Mouse (Mus musculus) forebrain, embryonic 16.5 days (tissue): Measurements from ENCODE around the gene Ralgps2. TPM values are rescaled to one million over a fixed set of nuclear protein-coding genes. Genes with fewer than 3 reads are reported as not detected.

Source experiments
- ATAC-seq: fragments of 200-750 bp; cut with Nextera tagmentation; 2 replicates; pipeline ENCODE4 v1.8.0; 2017; ENCODE audit warnings: mild to moderate bottlenecking, moderate library complexity
- H3K27ac ChIP-seq: fragments of 300-500 bp; sonication (generic); 2 replicates; pipeline ENCODE4 v1.5.1; 2014; ENCODE audit warnings: low read length, control low read depth
- H3K27me3 ChIP-seq: fragments of 300-500 bp; sonication (generic); replicated peaks from 2 replicates; pipeline ENCODE4 v1.6.1; 2014; ENCODE audit warnings: low read length; ENCODE audit not compliant: control insufficient read depth, insufficient read depth
- H3K36me3 ChIP-seq: fragments of 300-500 bp; sonication (generic); 2 replicates; pipeline ENCODE4 v1.6.1; 2014; ENCODE audit not compliant: control insufficient read depth, insufficient read depth
- H3K4me1 ChIP-seq: fragments of 300-500 bp; sonication (generic); replicated peaks from 2 replicates; pipeline ENCODE4 v1.6.1; 2014; ENCODE audit warnings: low read length; ENCODE audit not compliant: control insufficient read depth, insufficient read depth
- H3K4me2 ChIP-seq: fragments of 300-500 bp; sonication (generic); 2 replicates; pipeline ENCODE4 v1.6.1; 2014; ENCODE audit warnings: mild to moderate bottlenecking, low read length, control low read depth
- H3K4me3 ChIP-seq: fragments of 300-500 bp; sonication (generic); replicated peaks from 2 replicates; pipeline ENCODE4 v1.5.1; 2014; ENCODE audit warnings: mild to moderate bottlenecking, low read length, control low read depth
- H3K9ac ChIP-seq: fragments of 300-500 bp; sonication (generic); replicated peaks from 2 replicates; pipeline ENCODE4 v1.6.1; 2014; ENCODE audit warnings: low read depth, low read length, control low read depth
- H3K9me3 ChIP-seq: fragments of 300-500 bp; sonication (generic); 2 replicates; pipeline ENCODE4 v1.6.1; 2016; ENCODE audit warnings: low read length; ENCODE audit not compliant: control insufficient read depth
- WGBS: fragments of 180-500 bp; shearing (Covaris S2); extraction: QIAGEN DNeasy Blood & Tissue Kit; methylation state at CpG from one replicate; pipeline ENCODE4 v1.1.7; 2014; 5-methylcytosine and 5-hydroxymethylcytosine counted together
- polyA plus RNA-seq: library from polyadenylated mRNA; unstranded; fragments of >200 nt; fragmentation: Nextera tagmentation; extraction: Ambion mirVana; gene quantifications from 2 replicates; pipeline ENCODE4 v1.2.1, GENCODE M21; 2015

The Ralgps2 gene
- polyA plus RNA-seq, 1 experiment from 2014 or later: 135 TPM

- Histone ChIP-seq H3K4me3 (no peak overlapping the region), H3K9me3 (no peaks in the 10 kb centered on the region), H3K4me1 (peaks cover 19% of the 10 kb centered on the region), H3K9ac (no peak overlapping the region), H3K4me2 (no peak overlapping the region), H3K27ac (no peak overlapping the region), H3K36me3 (no peaks in the 10 kb centered on the region), H3K27me3 (no peaks in the 10 kb centered on the region)
- no peak for ATAC-seq
- WGBS: 23% methylated on average over 3 of the region's 3 CpGs
Measured at GRCm38 (mm10) chr1:156932036-156932774, 7.2 kb downstream of the Ralgps2 start.

GRCm38 (mm10) chr1:156931106-156931870 lies 8.1 kb downstream of the Ralgps2 start:
- Histone ChIP-seq H3K27ac (no peak overlapping the region), H3K4me1 (peaks cover 14% of the 10 kb centered on the region), H3K4me3 (no peak overlapping the region), H3K9me3 (no peaks in the 10 kb centered on the region), H3K36me3 (no peaks in the 10 kb centered on the region), H3K4me2 (no peak overlapping the region), H3K9ac (no peak overlapping the region), H3K27me3 (no peaks in the 10 kb centered on the region)
- no peak for ATAC-seq
- 76% methylated on average over 10 of the region's 10 CpGs for WGBS

GRCm38 (mm10) chr1:156930263-156930662 lies 9.2 kb downstream of the Ralgps2 start:
- no peak for ATAC-seq

DNA sequence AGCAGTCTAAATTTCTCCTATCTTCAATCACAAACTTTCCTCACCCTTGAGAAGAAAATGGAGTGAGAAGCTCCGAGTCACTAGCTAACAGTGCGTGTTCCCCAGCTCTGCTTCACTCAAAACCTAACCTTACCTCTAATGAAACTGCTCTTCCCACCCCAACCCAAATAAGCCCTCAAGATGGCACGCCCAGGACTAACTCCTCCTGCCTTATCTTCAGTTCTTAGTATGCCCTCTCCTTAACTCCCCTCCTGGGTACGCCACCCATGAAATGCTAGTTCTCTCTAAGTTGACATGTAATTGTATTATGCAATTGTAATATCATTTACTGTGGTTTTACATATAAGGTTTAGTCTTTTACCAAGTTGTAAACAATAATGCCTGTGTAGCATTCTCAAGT lies 11.2 kb downstream of the Ralgps2 start:
- Histone ChIP-seq H3K4me1 (peaks cover 14% of the 10 kb centered on the region), H3K27ac (no peak overlapping the region), H3K4me2 (no peak overlapping the region), H3K9me3 (no peaks in the 10 kb centered on the region), H3K4me3 (no peak overlapping the region), H3K36me3 (no peaks in the 10 kb centered on the region), H3K9ac (no peak overlapping the region), H3K27me3 (no peaks in the 10 kb centered on the region)
- 94% methylated on average over 4 of the region's 4 CpGs for WGBS
- ATAC-seq: no peak

More at GRCm38 (mm10) chr1:156930263-156930662, 9.2 kb downstream of the Ralgps2 start:
- Histone ChIP-seq H3K36me3 (no peaks in the 10 kb centered on the region), H3K9ac (no peak overlapping the region), H3K27ac (no peak overlapping the region), H3K4me2 (no peak overlapping the region), H3K4me1 (peaks cover 14% of the 10 kb centered on the region), H3K27me3 (no peaks in the 10 kb centered on the region), H3K4me3 (no peak overlapping the region), H3K9me3 (no peaks in the 10 kb centered on the region)
- WGBS: 58% methylated on average over 5 of the region's 5 CpGs

GRCm38 (mm10) chr1:156923511-156923910 lies 15.9 kb downstream of the Ralgps2 start:
- Histone ChIP-seq H3K9me3 (no peaks in the 10 kb centered on the region), H3K27me3 (no peaks in the 10 kb centered on the region), H3K4me2 (no peak overlapping the region), H3K4me1 (peaks cover 13% of the 10 kb centered on the region), H3K9ac (no peak overlapping the region), H3K36me3 (no peaks in the 10 kb centered on the region), H3K27ac (no peak overlapping the region), H3K4me3 (no peak overlapping the region)
- no peak for ATAC-seq
- WGBS: 92% methylated on average over 1 of the region's 1 CpGs

- H3K4me1 ChIP-seq: peaks cover 13% of the 10 kb centered on the region
Measured at GRCm38 (mm10) chr1:156922921-156923320, 16.5 kb downstream of the Ralgps2 start.

GRCm38 (mm10) chr1:156921290-156921994 lies 18.0 kb downstream of the Ralgps2 start:
- Histone ChIP-seq H3K4me2 (no peak overlapping the region), H3K36me3 (no peaks in the 10 kb centered on the region), H3K27ac (no peak overlapping the region), H3K9ac (no peak overlapping the region), H3K27me3 (no peaks in the 10 kb centered on the region), H3K4me1 (peaks cover 13% of the 10 kb centered on the region), H3K4me3 (no peak overlapping the region), H3K9me3 (no peaks in the 10 kb centered on the region)
- no peak for ATAC-seq
- 79% methylated on average over 12 of the region's 12 CpGs for WGBS

More at GRCm38 (mm10) chr1:156922921-156923320, 16.5 kb downstream of the Ralgps2 start:
- H3K9ac ChIP-seq: no peak overlapping the region
- ATAC-seq: no peak
- H3K4me2 ChIP-seq: no peak overlapping the region
- 78% methylated on average over 6 of the region's 6 CpGs for WGBS
- H3K27me3 ChIP-seq: no peaks in the 10 kb centered on the region
- no peaks in the 10 kb centered on the region for H3K9me3 ChIP-seq
- no peak overlapping the region for H3K27ac ChIP-seq
- H3K36me3 ChIP-seq: no peaks in the 10 kb centered on the region
- H3K4me3 ChIP-seq: no peak overlapping the region

GRCm38 (mm10) chr1:156917460-156917859 lies 22.0 kb downstream of the Ralgps2 start:
- no peak overlapping the region for H3K4me3 ChIP-seq
- no peaks in the 10 kb centered on the region for H3K27me3 ChIP-seq
- peaks cover 13% of the 10 kb centered on the region for H3K4me1 ChIP-seq
- ATAC-seq: peak; percentile 62; the same call in 1 of the 2 replicates
- H3K4me2 ChIP-seq: no peak overlapping the region
- no peak overlapping the region for H3K9ac ChIP-seq
- no peak overlapping the region for H3K27ac ChIP-seq
- H3K36me3 ChIP-seq: no peaks in the 10 kb centered on the region
- no peaks in the 10 kb centered on the region for H3K9me3 ChIP-seq
- WGBS: 7% methylated on average over 3 of the region's 3 CpGs

GRCm38 (mm10) chr1:156916361-156916760 lies 23.1 kb downstream of the Ralgps2 start:
- Histone ChIP-seq H3K27me3 (no peaks in the 10 kb centered on the region), H3K9me3 (no peaks in the 10 kb centered on the region), H3K36me3 (no peaks in the 10 kb centered on the region), H3K9ac (no peak overlapping the region), H3K27ac (no peak overlapping the region), H3K4me3 (no peak overlapping the region), H3K4me2 (no peak overlapping the region), H3K4me1 (peaks cover 7% of the 10 kb centered on the region; the same call in 1 of the 2 replicates)
- ATAC-seq: no peak
- 82% methylated on average over 3 of the region's 3 CpGs for WGBS
